Mouse (Mus musculus) C2C12 (cell line): ENCODE measurements around the gene Srgap2. TPM values are rescaled to one million over a fixed set of nuclear protein-coding genes. Genes with fewer than 3 reads are reported as not detected.

Source experiments
- H3K27me3 ChIP-seq: one replicate; pipeline ENCODE4 v1.6.1; 2011; ENCODE audit not compliant: control insufficient read depth, insufficient read depth, insufficient read length
- H3K36me3 ChIP-seq: one replicate; pipeline ENCODE4 v1.6.1; 2011; ENCODE audit not compliant: control insufficient read depth, insufficient read depth
- H3K4me3 ChIP-seq: one replicate; pipeline ENCODE4 v1.5.1; 2011; ENCODE audit warnings: mild to moderate bottlenecking, control low read depth; ENCODE audit not compliant: poor library complexity, insufficient read depth, severe bottlenecking
- H3K79me2 ChIP-seq: one replicate; pipeline ENCODE4 v1.6.1; 2011; ENCODE audit not compliant: control insufficient read depth, insufficient read depth
- H3K79me3 ChIP-seq: one replicate; pipeline ENCODE4 v1.6.1; 2011; ENCODE audit warnings: low read depth, control low read depth
- H3ac ChIP-seq: one replicate; pipeline ENCODE3; 2011; ENCODE audit warnings: low read depth; ENCODE audit not compliant: control insufficient read depth, insufficient read length
- CEBPB ChIP-seq: IDR thresholded peaks from one replicate; pipeline ENCODE4 v1.6.1; 2011; ENCODE audit warnings: low read depth, mild to moderate bottlenecking, control low read depth, moderate library complexity
- CTCF ChIP-seq: IDR thresholded peaks from one replicate; pipeline ENCODE4 v1.5.1; 2011; ENCODE audit not compliant: control insufficient read depth, insufficient read depth, insufficient read length
- FOSL1 ChIP-seq: IDR thresholded peaks from one replicate; pipeline ENCODE4 v1.8.0; 2011; ENCODE audit warnings: mild to moderate bottlenecking, low read length; ENCODE audit not compliant: poor library complexity, insufficient read depth, severe bottlenecking
- MAX ChIP-seq: IDR thresholded peaks from one replicate; pipeline ENCODE4 v1.6.1; 2011; ENCODE audit warnings: mild to moderate bottlenecking, control low read depth
- MYOD1 ChIP-seq: IDR thresholded peaks from one replicate; pipeline ENCODE4 v1.6.1; 2011; ENCODE audit warnings: low read depth; ENCODE audit not compliant: control insufficient read depth, insufficient read length
- MYOG ChIP-seq: IDR thresholded peaks from one replicate; pipeline ENCODE4 v1.6.1; 2011; ENCODE audit not compliant: control insufficient read depth, insufficient read length; ENCODE audit errors: extremely low read depth
- USF1 ChIP-seq: IDR thresholded peaks from one replicate; pipeline ENCODE4 v1.6.1; 2011; ENCODE audit warnings: low read depth, mild to moderate bottlenecking, control low read depth, moderate library complexity
- polyA plus RNA-seq: library from polyadenylated mRNA; unstranded; fragments of >200 nt; fragmentation: generic; extraction: Trizol; gene quantifications from one replicate; pipeline ENCODE4 v1.2.1, GENCODE M21; 2012; ENCODE audit warnings: missing spikeins

Srgap2 gene
- polyA plus RNA-seq, 1 experiment = 10.5 TPM

DNA sequence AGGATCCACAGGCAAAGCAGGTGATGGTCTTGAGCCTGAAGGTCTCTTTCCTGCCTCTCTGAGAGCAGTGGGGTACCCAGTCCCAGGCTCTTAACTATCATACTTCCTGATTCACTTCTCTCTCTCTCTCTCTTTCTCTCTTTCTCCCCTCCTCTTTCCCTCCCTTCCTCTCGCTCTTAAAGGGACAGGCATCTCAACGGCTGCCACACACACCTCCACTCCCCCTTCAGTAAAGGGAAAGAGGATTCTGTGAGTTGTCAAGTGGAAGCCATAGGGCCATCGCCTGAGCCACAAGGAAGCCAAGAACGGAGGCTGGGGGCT lies 247.7 kb downstream of the Srgap2 start, which contains the start of gene Ikbke:
TSS of gene Ikbke (minus strand) at position 151 of the 321 bp plus-strand sequence.
- peak within 1 kb of the TSS; percentile 29 for H3K4me3 ChIP-seq
- no peaks in the 10 kb centered on the region for H3K27me3 ChIP-seq
- H3K36me3 ChIP-seq = no peaks in the 10 kb centered on the region
- TF ChIP-seq MYOG = no peak
- no peak for TF ChIP-seq CTCF
- TF ChIP-seq MYOD1 = no peak
- TF ChIP-seq CEBPB = no peak
- no peak for TF ChIP-seq USF1
- no peak for TF ChIP-seq MAX
- TF ChIP-seq FOSL1 = no peak
- peak within 1 kb of the TSS; percentile 24 for H3ac ChIP-seq
- H3K79me3 ChIP-seq = no peaks in the 10 kb centered on the region
- H3K79me2 ChIP-seq = no peaks in the 10 kb centered on the region

DNA sequence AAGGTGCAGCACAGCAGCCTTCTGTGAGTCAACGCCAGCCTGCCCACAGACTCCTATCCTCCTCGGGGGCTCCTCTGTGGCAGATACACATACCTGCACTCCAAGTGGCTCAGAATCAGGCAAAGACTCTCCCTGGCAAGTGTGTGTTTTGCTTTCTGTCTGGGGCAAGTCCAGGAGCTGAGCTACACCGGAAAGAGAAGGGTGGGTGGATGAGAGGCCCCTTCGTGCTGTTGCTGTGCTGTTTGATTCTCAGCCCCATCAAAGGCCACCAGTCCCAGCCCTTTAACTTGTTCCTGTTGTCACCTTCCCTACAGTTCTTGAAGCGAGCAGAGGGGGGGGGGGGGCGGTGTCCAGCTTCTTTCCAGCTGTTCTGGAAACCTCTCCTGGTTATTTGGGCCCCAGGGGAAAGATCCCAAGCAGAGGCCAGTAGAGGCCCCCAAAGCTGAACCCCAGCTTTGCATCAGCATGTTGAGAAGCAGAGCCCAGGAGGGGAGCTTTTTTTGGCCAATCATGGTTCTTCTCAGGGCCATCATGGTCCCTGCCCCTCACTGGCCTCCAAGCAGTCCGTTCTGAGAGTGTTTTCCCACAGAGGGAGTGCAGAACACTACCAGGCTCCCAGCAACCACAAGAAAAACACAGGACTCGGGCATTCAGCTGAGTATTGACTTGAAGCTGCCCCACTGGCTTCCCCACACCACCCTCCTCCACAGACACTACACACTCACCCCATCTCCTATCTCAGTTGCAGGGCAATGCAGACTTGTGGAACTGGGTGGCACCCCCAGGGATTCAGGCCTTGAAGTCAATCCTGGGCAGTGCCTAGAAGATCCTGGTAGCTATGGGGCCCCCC lies 248.3 kb downstream of the Srgap2 start:
- Histone ChIP-seq H3K79me3 (no peaks in the 10 kb centered on the region), H3K79me2 (no peaks in the 10 kb centered on the region), H3ac (peak overlapping the region; percentile 24), H3K36me3 (no peaks in the 10 kb centered on the region), H3K27me3 (no peaks in the 10 kb centered on the region), H3K4me3 (peak overlapping the region; percentile 29)
- TF ChIP-seq MAX (no peak), CEBPB (no peak), USF1 (no peak), MYOG (no peak), MYOD1 (no peak), CTCF (no peak), FOSL1 (no peak)

DNA sequence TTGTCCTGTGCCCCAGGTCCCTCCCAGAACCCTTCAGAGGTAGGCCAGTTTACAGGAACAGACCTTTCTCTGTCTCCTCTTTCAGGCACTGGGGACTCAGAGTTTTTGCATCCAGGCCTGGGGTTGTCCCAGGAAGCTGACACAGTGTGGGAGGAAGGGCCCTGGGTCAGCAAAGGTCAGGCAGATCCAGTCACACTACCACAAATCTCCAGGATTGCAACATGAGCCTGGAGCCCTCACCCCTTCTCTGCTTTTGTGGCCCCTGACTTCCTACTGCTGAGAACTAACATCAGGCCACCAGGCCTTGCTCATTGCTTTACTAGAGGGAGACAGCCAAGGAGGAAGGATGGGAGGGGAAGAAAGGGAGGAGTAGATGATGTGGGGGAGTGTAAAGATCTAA lies 250.3 kb downstream of the Srgap2 start:
- no peaks in the 10 kb centered on the region for H3K36me3 ChIP-seq
- no peaks in the 10 kb centered on the region for H3K79me3 ChIP-seq
- TF ChIP-seq MAX (no peak), USF1 (no peak), FOSL1 (no peak), MYOD1 (no peak), CEBPB (no peak), MYOG (no peak), CTCF (no peak)
- H3K4me3 ChIP-seq = no peak overlapping the region
- no peaks in the 10 kb centered on the region for H3K27me3 ChIP-seq
- H3ac ChIP-seq = no peak overlapping the region
- H3K79me2 ChIP-seq = no peaks in the 10 kb centered on the region

DNA sequence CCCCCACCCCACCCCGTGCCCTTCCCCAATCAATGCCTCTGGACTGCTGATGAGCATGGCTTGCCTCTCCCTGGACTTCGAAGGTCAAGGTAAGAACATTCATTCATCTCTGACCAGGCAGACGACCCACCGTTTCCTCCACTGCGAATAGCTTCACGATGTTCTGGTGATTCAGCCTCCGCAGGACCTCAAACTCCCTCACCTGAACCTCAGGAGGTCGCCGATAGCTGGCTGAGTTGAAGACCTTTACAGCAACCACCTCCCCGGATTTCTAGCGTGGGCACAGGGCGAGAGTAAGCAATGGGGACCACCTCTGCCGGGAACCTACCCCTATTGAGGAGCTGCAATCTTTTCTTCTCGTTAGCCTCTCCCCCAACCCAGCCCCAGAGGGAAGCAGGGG lies 251.6 kb downstream of the Srgap2 start:
- Histone ChIP-seq H3ac (no peak overlapping the region), H3K79me3 (no peaks in the 10 kb centered on the region), H3K79me2 (no peaks in the 10 kb centered on the region), H3K4me3 (no peak overlapping the region), H3K27me3 (no peaks in the 10 kb centered on the region), H3K36me3 (no peaks in the 10 kb centered on the region)
- no peak for TF ChIP-seq USF1
- TF ChIP-seq MAX = no peak
- no peak for TF ChIP-seq CTCF
- no peak for TF ChIP-seq CEBPB
- no peak for TF ChIP-seq MYOD1
- no peak for TF ChIP-seq FOSL1
- TF ChIP-seq MYOG = no peak

DNA sequence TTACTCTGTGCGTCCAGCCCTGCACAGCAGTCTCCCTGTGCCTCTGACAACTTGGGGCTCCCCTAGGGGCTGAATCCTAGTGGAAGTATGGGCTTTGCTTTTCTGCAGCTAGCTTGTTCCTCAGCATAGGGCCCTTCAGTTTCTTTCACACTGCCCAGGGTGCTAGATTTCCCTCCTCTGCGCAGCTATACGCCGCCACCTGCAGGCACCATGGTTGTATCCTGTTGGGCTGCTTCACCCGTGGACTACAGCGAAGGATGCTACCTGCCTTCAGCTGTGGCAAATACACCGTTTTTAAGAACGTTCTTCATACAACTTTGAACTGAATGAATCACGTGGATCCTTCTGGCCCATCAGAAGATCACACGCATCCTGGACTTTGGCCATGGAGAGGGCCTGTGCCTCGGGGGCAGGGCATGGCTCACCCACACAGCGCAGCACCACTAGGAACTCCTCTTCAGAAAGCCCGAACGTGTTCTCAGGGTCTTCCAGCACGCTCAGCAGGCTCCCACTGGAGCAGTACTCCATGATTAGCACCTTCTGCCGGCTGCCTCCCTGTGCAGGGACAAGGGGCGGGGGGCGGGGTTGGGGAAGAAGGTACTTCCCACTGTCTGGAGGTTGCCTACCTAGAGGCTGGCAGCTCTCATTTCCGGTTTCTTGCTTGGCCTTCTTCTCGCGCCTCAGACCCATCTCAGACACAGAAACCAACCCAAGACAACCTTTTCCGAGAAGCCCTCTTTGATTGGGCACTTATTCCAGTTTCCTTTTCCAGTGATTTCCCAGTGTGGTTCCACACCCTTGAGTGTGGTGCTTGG lies 252.2 kb downstream of the Srgap2 start:
- Histone ChIP-seq H3K4me3 (no peak overlapping the region), H3K36me3 (no peaks in the 10 kb centered on the region), H3K79me3 (no peaks in the 10 kb centered on the region), H3ac (no peak overlapping the region), H3K79me2 (no peaks in the 10 kb centered on the region), H3K27me3 (no peaks in the 10 kb centered on the region)
- TF ChIP-seq CTCF (no peak), FOSL1 (no peak), MYOD1 (no peak), USF1 (no peak), MAX (no peak), MYOG (no peak), CEBPB (no peak)
